Mouse (Mus musculus) limb, embryonic 11.5 days (tissue): ENCODE measurements around the gene Cttn. TPM values are rescaled to one million over a fixed set of nuclear protein-coding genes. Genes with fewer than 3 reads are reported as not detected.

Experiments
- ATAC-seq: fragments of 200-750 bp; cut with Nextera tagmentation; 2 replicates; pipeline ENCODE4 v1.8.0; 2017; ENCODE audit warnings: low read depth; ENCODE audit not compliant: insufficient number of reproducible peaks, low FRiP score, low TSS enrichment
- DNase-seq: peaks from one replicate; pipeline ENCODE4 v3.0.0-alpha.2; 2015; ENCODE audit warnings: low spot score
- H3K27ac ChIP-seq: fragments of 300-500 bp; sonication (generic); replicated peaks from 2 replicates; pipeline ENCODE4 v1.5.1; 2014; ENCODE audit warnings: low read depth, mild to moderate bottlenecking, low read length
- H3K27me3 ChIP-seq: fragments of 300-500 bp; sonication (generic); 2 replicates; pipeline ENCODE4 v1.6.1; 2014; ENCODE audit warnings: mild to moderate bottlenecking, low read length, mixed read lengths; ENCODE audit not compliant: control insufficient read depth, insufficient read depth
- H3K36me3 ChIP-seq: fragments of 300-500 bp; sonication (generic); 2 replicates; pipeline ENCODE4 v1.6.1; 2014; ENCODE audit warnings: mild to moderate bottlenecking, low read length, moderate library complexity, mixed read lengths; ENCODE audit not compliant: control insufficient read depth, insufficient read depth
- H3K4me1 ChIP-seq: fragments of 300-500 bp; sonication (generic); 2 replicates; pipeline ENCODE4 v1.6.1; 2014; ENCODE audit warnings: low read length, mixed read lengths; ENCODE audit not compliant: control insufficient read depth, insufficient read depth
- H3K4me2 ChIP-seq: fragments of 300-500 bp; sonication (generic); 2 replicates; pipeline ENCODE4 v1.6.1; 2014; ENCODE audit warnings: low read depth, mild to moderate bottlenecking, moderate library complexity; ENCODE audit not compliant: severe bottlenecking
- H3K4me3 ChIP-seq: fragments of 300-500 bp; sonication (generic); 2 replicates; pipeline ENCODE4 v1.5.1; 2014; ENCODE audit warnings: low read depth, low read length
- H3K9ac ChIP-seq: fragments of 300-500 bp; sonication (generic); 2 replicates; pipeline ENCODE4 v1.6.1; 2014; ENCODE audit warnings: mild to moderate bottlenecking, low read length
- H3K9me3 ChIP-seq: fragments of 300-500 bp; sonication (generic); 2 replicates; pipeline ENCODE4 v1.6.1; 2016; ENCODE audit warnings: low read length; ENCODE audit not compliant: control insufficient read depth
- WGBS: fragments of 180-500 bp; shearing (Covaris S2); extraction: QIAGEN DNeasy Blood & Tissue Kit; methylation state at CpG from one replicate; pipeline ENCODE4 v1.1.7; 2014; 5-methylcytosine and 5-hydroxymethylcytosine counted together
- polyA plus RNA-seq: library from polyadenylated mRNA; unstranded; fragments of >200 nt; fragmentation: Nextera tagmentation; extraction: Ambion mirVana; gene quantifications from 2 replicates; pipeline ENCODE4 v1.2.1, GENCODE M21; 2014

The Cttn gene
- polyA plus RNA-seq, 1 experiment from 2014 or later = 179 TPM

DNA sequence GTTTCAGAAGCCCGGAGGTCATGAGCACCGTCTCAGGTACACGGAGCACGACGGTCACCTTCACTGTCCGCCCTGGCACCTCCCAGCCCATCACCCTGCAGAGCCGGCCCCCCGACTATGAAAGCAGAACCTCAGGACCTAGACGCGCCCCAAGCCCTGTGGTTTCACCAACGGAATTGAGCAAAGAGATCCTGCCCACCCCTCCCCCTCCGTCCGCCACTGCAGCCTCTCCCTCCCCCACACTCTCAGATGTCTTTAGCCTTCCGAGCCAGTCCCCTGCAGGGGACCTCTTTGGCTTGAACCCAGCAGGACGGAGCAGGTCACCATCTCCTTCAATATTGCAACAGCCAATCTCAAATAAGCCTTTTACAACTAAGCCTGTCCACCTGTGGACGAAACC, 50.3 kb downstream of the Cttn start:
- WGBS = 30% methylated on average over 16 of the region's 16 CpGs
- Histone ChIP-seq H3K27ac (no peak overlapping the region), H3K36me3 (no peaks in the 10 kb centered on the region), H3K4me3 (no peak overlapping the region), H3K27me3 (no peaks in the 10 kb centered on the region), H3K4me1 (peaks cover 7% of the 10 kb centered on the region), H3K4me2 (no peak overlapping the region), H3K9me3 (no peaks in the 10 kb centered on the region), H3K9ac (no peak overlapping the region; the same call in 1 of the 2 replicates)
- ATAC-seq = no peak
- DNase-seq = no peak

DNA sequence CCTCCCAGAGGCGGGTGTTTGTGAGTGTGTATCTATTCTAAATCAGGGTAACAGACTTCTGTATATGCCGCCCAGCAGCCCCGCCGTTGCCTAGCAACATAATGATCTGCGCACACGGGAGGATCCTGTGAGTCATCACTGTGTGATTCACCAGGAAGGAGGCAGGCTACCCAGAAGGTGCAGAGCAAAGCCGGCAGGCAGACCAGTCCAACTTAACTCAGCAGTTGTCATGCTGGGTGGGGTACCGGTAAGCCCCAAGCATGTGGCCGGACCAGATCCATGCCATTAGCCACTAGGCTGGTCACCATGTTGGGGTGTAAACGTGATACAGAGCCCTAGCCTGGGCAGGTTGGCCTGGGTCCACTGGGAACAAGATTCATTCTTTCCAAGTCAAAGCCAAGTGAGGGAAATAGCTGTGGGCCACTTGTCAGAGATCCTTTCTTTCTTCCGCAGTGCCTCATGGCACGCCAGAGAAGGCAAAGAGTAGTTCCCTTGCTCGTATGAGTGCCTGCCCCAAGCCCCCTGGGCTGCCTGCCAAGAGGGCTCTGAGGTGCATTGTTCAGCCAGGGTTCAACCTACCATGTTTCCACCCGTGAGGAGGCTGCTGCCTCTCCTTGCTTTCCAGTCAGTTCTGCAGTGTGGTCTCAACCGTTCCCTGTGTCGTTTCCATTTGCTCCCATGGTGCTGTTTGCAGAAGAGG, 53.0 kb downstream of the Cttn start:
- Histone ChIP-seq H3K27ac (no peak overlapping the region), H3K4me1 (peaks cover 7% of the 10 kb centered on the region), H3K4me2 (no peak overlapping the region), H3K9me3 (no peaks in the 10 kb centered on the region), H3K9ac (no peak overlapping the region), H3K27me3 (no peaks in the 10 kb centered on the region), H3K36me3 (no peaks in the 10 kb centered on the region), H3K4me3 (no peak overlapping the region)
- 58% methylated on average over 16 of the region's 16 CpGs for WGBS
- ATAC-seq (no peak), DNase-seq (no peak)

DNA sequence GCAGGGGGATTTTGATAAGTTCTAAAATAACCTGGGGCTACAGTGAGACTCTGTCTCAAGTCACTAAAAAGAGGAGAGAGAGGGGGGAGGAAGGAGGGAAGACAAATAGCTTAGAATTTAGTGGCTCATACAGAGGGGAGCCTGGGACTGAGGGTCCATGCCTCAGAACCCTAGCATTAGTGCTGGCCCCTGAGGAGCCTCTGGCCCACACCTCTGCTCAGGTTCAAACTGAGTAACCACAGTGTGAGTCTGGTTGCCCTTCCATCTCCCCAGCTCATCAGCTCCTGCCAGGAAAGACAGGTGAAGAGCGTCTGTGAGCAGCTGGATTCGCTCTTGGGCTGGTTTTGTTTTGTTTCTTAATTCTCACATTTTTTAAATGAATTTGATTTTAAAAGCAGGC, 53.6 kb downstream of the Cttn start:
- no peak for DNase-seq
- Histone ChIP-seq H3K4me3 (no peak overlapping the region), H3K4me1 (peaks cover 7% of the 10 kb centered on the region), H3K27me3 (no peaks in the 10 kb centered on the region), H3K36me3 (no peaks in the 10 kb centered on the region), H3K9ac (no peak overlapping the region), H3K9me3 (no peaks in the 10 kb centered on the region), H3K27ac (no peak overlapping the region), H3K4me2 (no peak overlapping the region)
- ATAC-seq = no peak
- WGBS = 77% methylated on average over 2 of the region's 2 CpGs

DNA sequence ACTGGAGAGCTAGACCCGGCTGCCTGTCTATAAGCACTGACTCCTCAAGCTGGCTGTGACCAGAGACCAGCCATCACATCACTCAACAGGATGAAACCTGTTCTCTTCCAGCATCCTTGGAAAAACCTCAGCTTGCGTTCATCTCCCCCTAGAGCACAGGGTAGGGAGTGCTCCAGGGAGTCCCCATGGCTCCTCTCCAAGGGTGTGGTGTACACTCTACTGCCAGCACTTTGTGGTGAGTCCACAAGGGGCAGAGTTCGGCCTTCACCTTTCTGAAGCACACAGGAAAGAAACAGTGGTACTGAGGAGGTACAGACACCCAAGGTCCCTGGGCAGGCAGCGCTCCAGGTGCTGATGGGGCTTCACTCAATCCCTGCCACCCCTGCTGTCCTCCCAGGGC, 55.0 kb downstream of the Cttn start:
- Histone ChIP-seq H3K4me2 (no peak overlapping the region), H3K4me3 (no peak overlapping the region), H3K9me3 (no peaks in the 10 kb centered on the region), H3K27me3 (no peaks in the 10 kb centered on the region), H3K4me1 (peaks cover 7% of the 10 kb centered on the region), H3K36me3 (no peaks in the 10 kb centered on the region), H3K27ac (no peak overlapping the region), H3K9ac (no peak overlapping the region)
- 73% methylated on average over 4 of the region's 4 CpGs for WGBS
- ATAC-seq = no peak
- DNase-seq = no peak

DNA sequence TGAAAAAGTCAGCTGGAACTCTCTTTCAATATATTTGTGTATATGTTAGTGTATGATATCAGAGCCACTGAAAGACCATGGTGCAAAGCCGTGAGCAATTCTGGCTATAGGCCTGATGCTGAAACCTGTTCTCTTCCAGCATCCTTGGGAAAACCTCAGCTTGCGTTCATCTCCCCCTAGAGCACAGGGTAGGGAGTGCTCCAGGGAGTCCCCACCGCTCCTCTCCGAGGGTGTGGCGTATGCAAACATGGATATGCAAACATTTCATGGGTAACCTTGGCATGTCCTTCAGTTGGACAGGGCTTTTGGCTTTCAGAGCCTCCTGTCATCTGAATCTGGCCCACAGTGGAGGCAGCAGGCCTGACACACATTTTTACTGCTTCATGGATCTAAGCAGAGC, 56.2 kb downstream of the Cttn start:
- DNase-seq (no peak), ATAC-seq (no peak)
- 74% methylated on average over 5 of the region's 5 CpGs for WGBS
- no peaks in the 10 kb centered on the region for H3K4me1 ChIP-seq
- no peak overlapping the region for H3K4me2 ChIP-seq
- H3K9me3 ChIP-seq = no peaks in the 10 kb centered on the region
- H3K36me3 ChIP-seq = no peaks in the 10 kb centered on the region
- H3K9ac ChIP-seq = no peak overlapping the region
- no peak overlapping the region for H3K4me3 ChIP-seq
- no peaks in the 10 kb centered on the region for H3K27me3 ChIP-seq
- H3K27ac ChIP-seq = no peak overlapping the region

DNA sequence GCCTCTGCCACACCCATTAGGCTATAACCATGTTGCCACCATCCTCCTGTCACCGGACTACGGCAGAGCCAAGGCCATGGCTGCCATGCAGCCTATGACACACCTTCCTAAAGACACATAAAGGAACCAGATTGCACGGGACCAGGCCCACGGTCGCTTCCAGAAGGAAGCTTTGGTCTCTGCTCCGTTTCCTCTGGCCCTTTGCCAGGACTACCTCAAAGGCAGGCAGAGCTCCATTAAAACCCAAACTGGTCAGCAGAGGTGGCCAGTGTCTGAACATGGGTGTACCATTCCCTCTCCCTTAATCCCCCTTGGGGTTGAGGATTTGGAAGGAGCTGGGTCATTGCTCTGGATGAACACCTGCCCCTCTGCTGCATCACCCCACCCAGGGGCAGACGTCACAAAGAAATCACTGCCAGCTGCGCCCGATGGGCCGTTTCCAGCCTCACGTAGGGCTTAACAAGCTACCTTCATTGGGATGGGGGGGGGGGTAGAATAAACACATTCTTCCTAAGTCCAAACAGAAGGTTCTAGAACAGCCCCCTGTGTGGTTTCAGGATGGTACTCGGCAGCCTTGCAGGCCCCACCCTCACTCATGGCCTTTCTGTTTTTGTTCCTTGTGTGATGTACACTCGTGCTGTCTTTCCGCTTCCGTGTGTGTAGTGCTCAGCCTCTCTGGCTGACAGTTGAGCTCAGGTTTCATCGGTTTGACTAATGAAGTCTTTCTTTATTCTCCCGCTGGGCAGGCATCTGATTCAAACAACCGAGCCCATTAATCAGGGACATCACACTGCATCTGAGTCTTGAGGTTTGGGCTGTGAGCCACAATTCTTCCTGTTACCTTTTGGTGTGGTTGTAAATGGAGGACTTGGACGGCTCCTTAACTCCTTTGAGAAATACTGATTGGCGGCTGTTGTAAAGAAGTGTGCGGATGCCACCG, 58.6 kb downstream of the Cttn start:
- no peaks in the 10 kb centered on the region for H3K9me3 ChIP-seq
- whole genome bisulfite sequencing = 51% methylated on average over 22 of the region's 22 CpGs
- no peak overlapping the region for H3K27ac ChIP-seq
- no peaks in the 10 kb centered on the region for H3K4me1 ChIP-seq
- no peaks in the 10 kb centered on the region for H3K36me3 ChIP-seq
- DNase-seq (no peak), ATAC-seq (no peak)
- H3K9ac ChIP-seq = no peak overlapping the region
- no peaks in the 10 kb centered on the region for H3K27me3 ChIP-seq
- no peak overlapping the region for H3K4me3 ChIP-seq
- H3K4me2 ChIP-seq = no peak overlapping the region

DNA sequence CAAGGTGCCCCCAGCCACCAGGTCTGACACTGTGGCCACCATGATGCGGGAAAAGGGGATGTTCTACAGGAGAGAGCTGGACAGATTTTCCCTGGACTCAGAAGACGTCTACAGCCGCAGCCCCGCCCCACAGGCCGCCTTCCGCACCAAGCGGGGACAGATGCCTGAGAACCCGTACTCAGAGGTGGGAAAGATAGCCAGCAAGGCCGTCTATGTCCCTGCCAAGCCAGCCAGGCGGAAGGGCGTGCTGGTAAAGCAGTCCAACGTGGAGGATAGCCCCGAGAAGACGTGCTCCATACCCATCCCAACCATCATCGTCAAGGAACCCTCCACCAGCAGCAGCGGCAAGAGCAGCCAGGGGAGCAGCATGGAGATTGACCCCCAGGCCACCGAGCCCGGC, 61.1 kb downstream of the Cttn start:
- Histone ChIP-seq H3K9ac (no peak overlapping the region), H3K9me3 (no peaks in the 10 kb centered on the region), H3K27ac (no peak overlapping the region), H3K27me3 (no peaks in the 10 kb centered on the region), H3K4me2 (no peak overlapping the region), H3K4me1 (no peaks in the 10 kb centered on the region), H3K4me3 (no peak overlapping the region), H3K36me3 (no peaks in the 10 kb centered on the region)
- WGBS = 83% methylated on average over 18 of the region's 18 CpGs
- ATAC-seq (no peak), DNase-seq (no peak)

DNA sequence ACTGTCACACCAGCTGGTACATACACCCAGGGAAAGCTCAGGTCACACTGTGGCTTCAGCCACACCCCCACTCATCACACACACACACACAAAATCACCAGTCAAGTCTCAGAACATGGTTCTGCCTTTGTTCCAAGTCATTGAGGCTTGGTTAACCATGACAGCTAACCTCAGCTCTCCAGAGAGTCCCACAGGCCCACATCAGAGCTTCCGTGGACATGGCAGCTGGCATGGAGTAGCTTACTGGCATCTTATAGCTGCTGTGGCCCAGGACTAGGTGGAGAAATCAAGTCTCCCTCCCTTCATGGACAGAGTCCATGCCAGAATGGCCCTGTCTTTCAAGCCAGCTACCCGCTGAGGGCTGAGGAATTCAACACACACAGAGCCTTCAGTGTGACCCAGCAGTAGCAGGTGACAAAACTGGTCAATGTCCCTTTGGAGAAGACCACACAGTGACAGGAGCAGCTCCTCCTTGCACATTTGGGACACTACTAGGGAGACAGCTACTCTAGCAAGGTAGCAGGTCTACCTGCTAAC, 62.3 kb downstream of the Cttn start:
- ATAC-seq = no peak
- H3K36me3 ChIP-seq = no peaks in the 10 kb centered on the region
- no peak overlapping the region for H3K4me3 ChIP-seq
- no peak overlapping the region for H3K4me2 ChIP-seq
- no peaks in the 10 kb centered on the region for H3K4me1 ChIP-seq
- DNase-seq = no peak
- H3K9me3 ChIP-seq = no peaks in the 10 kb centered on the region
- no peaks in the 10 kb centered on the region for H3K27me3 ChIP-seq
- H3K9ac ChIP-seq = no peak overlapping the region
- H3K27ac ChIP-seq = no peak overlapping the region
- WGBS = 92% methylated on average over 2 of the region's 2 CpGs
